Mouse (Mus musculus) spleen, adult 2 months (tissue): ENCODE data around the gene Selenop. TPM values are rescaled to one million over a fixed set of nuclear protein-coding genes. Genes with fewer than 3 reads are reported as not detected.
"Not testable (repeated sequence)": the region's sequence is repeated elsewhere in the genome, so short reads cannot be mapped to it uniquely, and the experiment has no call there.

Experiments
- DNase-seq, 2 experiments: peaks; one replicate each; pipeline versions ENCODE4 v3.0.0 to v3.0.0-alpha.2; 2012 to 2021; ENCODE audit warnings: low spot score in 2 of 2, low read depth in 1 of 2
- H3K27ac ChIP-seq: fragments of 200-500 bp; 2 replicates; pipeline ENCODE4 v1.5.1; 2012; ENCODE audit warnings: low read length, inconsistent platforms; ENCODE audit not compliant: insufficient read depth
- H3K27me3 ChIP-seq: fragments of 200-500 bp; 2 replicates; pipeline ENCODE4 v1.6.1; 2012; ENCODE audit warnings: mild to moderate bottlenecking, moderate library complexity, low read length, inconsistent platforms; ENCODE audit not compliant: control insufficient read depth, insufficient read depth
- H3K36me3 ChIP-seq: fragments of 200-500 bp; 2 replicates; pipeline ENCODE4 v1.6.1; 2012; ENCODE audit warnings: mild to moderate bottlenecking, low read length, inconsistent platforms; ENCODE audit not compliant: control insufficient read depth, insufficient read depth
- H3K4me1 ChIP-seq: fragments of 200-500 bp; 2 replicates; pipeline ENCODE4 v1.6.1; 2011; ENCODE audit warnings: inconsistent platforms; ENCODE audit not compliant: control insufficient read depth, insufficient read depth, insufficient read length
- H3K4me3 ChIP-seq: fragments of 200-500 bp; 2 replicates; pipeline ENCODE4 v1.5.1; 2011; ENCODE audit warnings: mild to moderate bottlenecking, inconsistent platforms; ENCODE audit not compliant: insufficient read depth, insufficient read length; ENCODE audit errors: extremely low read depth
- CTCF ChIP-seq: fragments of 200-500 bp; IDR thresholded peaks from 2 replicates; pipeline ENCODE4 v1.5.1; 2011; ENCODE audit warnings: mild to moderate bottlenecking, inconsistent platforms; ENCODE audit not compliant: insufficient read depth, insufficient read length, insufficient replicate concordance; ENCODE audit errors: extremely low read depth
- POLR2A ChIP-seq: fragments of 200-500 bp; IDR thresholded peaks from 2 replicates; pipeline ENCODE4 v1.6.1; 2011; ENCODE audit warnings: low read depth, low read length, inconsistent platforms
- WGBS: fragments of 180-500 bp; shearing (Covaris S2); methylation state at CpG from one replicate; pipeline ENCODE4 v1.1.7; 2018; 5-methylcytosine and 5-hydroxymethylcytosine counted together
- polyA plus RNA-seq: library from polyadenylated mRNA; depleted of rRNA; stranded (reverse); fragments of >200 nt; gene quantifications from 2 replicates; pipeline ENCODE4 v1.2.3, GENCODE M21; 2012; rRNA removed

Gene Selenop
- 78.9 and 112 TPM in 2 replicates for polyA plus RNA-seq

- no peaks in the 10 kb centered on the region for H3K27me3 ChIP-seq
- DNase-seq = no peak
- H3K36me3 ChIP-seq = no peaks in the 10 kb centered on the region
- no peak within 1 kb of the TSS for H3K27ac ChIP-seq
- peaks cover 9% of the 10 kb centered on the region for H3K4me1 ChIP-seq
- WGBS = 85% methylated on average over 6 of the region's 6 CpGs
- H3K4me3 ChIP-seq = no peak within 1 kb of the TSS
- TF ChIP-seq CTCF (no peak), POLR2A (no peak)
Observed at GRCm38 (mm10) chr15:3268247-3268646, at the start of gene Selenop. Gene Selenop, plus strand, starts transcription at chr15:3268547.

GRCm38 (mm10) chr15:3218668-3219067 is 49.7 kb upstream of the Selenop start:
- H3K27ac ChIP-seq, H3K27me3 ChIP-seq, H3K4me1 ChIP-seq, DNase-seq, H3K4me3 ChIP-seq, H3K36me3 ChIP-seq: not testable (repeated sequence)
- 70% methylated on average over 4 of the region's 4 CpGs for WGBS

DNA sequence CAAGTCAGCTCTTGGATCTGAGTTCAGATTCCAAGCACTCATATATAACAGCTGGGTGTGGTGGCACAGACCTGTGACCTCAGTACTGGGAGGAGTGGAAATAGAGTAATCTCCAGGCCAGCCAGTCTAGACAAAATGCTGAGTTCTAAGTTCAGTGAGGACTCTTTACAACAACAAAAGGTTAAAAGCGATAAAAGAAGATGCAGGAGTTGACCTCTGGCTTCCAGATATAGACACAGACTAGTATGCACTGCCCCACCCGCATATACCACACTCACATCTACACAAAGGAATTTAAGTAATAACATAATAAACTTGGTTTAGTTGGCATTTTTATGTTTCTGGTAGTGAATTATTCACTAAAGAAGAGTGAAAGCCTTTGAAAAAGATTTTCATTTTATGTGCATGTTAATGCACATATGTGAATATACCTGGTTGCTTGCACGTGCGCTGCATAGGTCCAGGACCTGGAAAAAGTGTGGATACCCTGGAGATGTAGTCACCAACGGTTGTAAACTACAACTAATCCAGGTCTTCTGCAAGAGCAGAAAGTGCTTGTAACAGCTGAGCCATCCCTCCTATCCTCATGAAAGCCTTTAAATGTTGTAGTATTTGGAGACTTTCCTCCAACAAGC is 45.4 kb upstream of the Selenop start:
- TF ChIP-seq CTCF (no peak), POLR2A (no peak)
- no peak overlapping the region for H3K27ac ChIP-seq
- no peak overlapping the region for H3K4me3 ChIP-seq
- no peak for DNase-seq
- H3K4me1 ChIP-seq = no peaks in the 10 kb centered on the region
- H3K27me3 ChIP-seq = no peaks in the 10 kb centered on the region
- no peaks in the 10 kb centered on the region for H3K36me3 ChIP-seq
- 93% methylated on average over 5 of the region's 5 CpGs for WGBS

- TF ChIP-seq CTCF (no peak), POLR2A (no peak)
- Histone ChIP-seq H3K4me3 (no peak overlapping the region), H3K27ac (no peak overlapping the region), H3K4me1 (no peaks in the 10 kb centered on the region; the same call in 1 of the 2 replicates), H3K27me3 (no peaks in the 10 kb centered on the region), H3K36me3 (no peaks in the 10 kb centered on the region)
- DNase-seq = no peak
- WGBS = 68% methylated on average over 3 of the region's 3 CpGs
Observed at GRCm38 (mm10) chr15:3226573-3226972, 41.8 kb upstream of the Selenop start.

DNA sequence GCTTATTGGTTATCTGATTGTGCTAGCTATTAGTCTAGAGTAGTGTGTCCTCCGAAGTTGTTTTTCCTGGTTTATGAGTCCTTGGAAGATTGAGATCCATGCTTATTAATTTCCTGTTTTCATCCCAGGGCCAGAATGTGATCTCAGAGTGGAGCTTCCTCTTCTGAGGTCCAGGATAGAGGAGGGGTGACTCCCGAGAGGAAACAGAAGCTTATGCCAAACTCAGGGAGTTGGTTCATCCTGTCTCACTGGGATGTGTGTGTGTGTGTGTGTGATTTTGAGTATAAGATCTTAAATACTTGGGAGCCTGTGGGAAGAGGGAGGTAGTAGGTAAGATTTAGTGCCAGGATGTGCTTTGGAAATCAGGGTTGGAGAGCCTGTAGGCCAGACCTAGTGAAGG is 40.2 kb upstream of the Selenop start:
- no peak for DNase-seq
- peaks cover 2% of the 10 kb centered on the region; the same call in 1 of the 2 replicates for H3K4me1 ChIP-seq
- H3K36me3 ChIP-seq = no peaks in the 10 kb centered on the region
- H3K27ac ChIP-seq = no peak overlapping the region
- 73% methylated on average over 2 of the region's 2 CpGs for WGBS
- no peak for TF ChIP-seq CTCF
- no peak for TF ChIP-seq POLR2A
- no peak overlapping the region for H3K4me3 ChIP-seq
- H3K27me3 ChIP-seq = no peaks in the 10 kb centered on the region

DNA sequence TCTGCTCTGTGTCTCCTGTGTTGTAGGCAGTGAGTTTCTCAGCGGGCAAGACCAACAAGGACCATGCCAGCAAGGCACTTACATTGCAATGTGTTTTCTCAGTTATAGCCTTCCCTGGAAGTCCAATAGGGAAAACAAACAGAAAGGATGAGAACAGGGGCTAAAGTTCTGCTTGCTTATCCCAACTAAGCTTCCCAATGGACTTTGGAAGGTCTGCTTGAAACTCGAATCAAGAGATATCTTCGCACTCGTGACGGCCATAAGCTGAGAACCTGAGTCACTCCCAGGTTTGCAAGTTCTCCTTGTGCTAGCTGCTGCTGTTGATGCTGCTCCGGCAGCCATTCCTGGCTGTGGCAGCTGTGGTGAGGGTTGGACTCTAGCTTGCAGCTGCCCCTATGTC is 39.4 kb upstream of the Selenop start:
- no peak for TF ChIP-seq POLR2A
- TF ChIP-seq CTCF = no peak
- H3K36me3 ChIP-seq = no peaks in the 10 kb centered on the region
- no peak for DNase-seq
- H3K27ac ChIP-seq = no peak overlapping the region
- WGBS = 87% methylated on average over 6 of the region's 6 CpGs
- H3K4me1 ChIP-seq = peaks cover 6% of the 10 kb centered on the region; the same call in 1 of the 2 replicates
- no peak overlapping the region for H3K4me3 ChIP-seq
- no peaks in the 10 kb centered on the region for H3K27me3 ChIP-seq

GRCm38 (mm10) chr15:3231004-3231403 is 37.3 kb upstream of the Selenop start:
- TF ChIP-seq POLR2A (no peak), CTCF (no peak)
- Histone ChIP-seq H3K4me3 (no peak overlapping the region), H3K4me1 (peaks cover 13% of the 10 kb centered on the region; the same call in 1 of the 2 replicates), H3K36me3 (no peaks in the 10 kb centered on the region), H3K27me3 (no peaks in the 10 kb centered on the region), H3K27ac (no peak overlapping the region)
- WGBS = 87% methylated on average over 4 of the region's 4 CpGs
- DNase-seq = no peak
